Comparison of ENCODE assay signal across 13 mouse cellular contexts in the genomic region with DNA sequence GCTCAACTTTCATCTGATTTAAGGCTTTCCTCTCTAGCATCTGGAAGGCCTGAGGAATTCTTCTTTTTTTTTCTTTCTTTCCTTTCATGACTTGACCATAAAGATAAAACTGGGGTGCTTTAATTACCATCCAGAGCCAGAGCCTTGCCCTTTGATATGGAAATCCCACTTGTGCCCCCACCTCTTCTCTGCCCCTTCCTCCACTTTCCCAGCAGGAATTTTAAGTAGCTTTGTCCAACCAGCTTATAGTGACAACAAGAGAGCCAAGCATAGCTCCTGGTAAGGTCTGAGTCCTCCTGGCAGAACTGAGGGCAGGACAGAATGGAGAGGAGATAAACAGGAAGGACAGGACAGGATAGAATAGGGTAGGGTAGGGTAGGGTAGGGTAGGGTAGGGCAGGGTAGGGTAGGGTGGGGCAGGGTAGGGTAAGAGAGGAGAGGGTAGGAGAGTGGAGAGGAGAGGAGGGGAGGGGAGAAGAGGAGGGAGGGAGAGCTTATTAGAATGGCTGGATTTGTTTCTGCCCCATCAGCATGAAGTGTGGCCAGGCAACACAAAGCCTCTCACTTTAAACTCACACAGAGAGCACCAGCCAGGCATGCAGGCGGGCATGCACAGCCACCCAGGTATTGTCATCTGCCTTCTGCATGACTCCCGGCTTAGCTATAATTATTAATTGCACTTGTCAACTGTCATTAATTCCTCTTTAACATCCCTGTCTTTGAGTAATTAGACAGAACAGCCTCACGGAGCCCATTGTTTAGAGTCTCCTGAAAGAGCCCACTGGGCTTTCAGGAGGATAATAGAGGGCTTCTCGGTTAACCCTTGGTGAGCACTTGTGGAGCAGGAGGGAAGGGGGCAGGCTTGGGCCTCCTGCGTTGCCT.
DNase-seq lines count a peak whose midpoint lies in the region; ATAC-seq and TF ChIP-seq lines count a peak whose summit lies in the region.
"Had no signal": no experiment of that assay in that cellular context is flagged by ENCODE, and none has a peak within 500 bp of the region (broad histone marks: within the 10 kb centered on the region; RNA-seq: fewer than 3 reads in every experiment).

No protein-coding gene starts in this region.

- peak; percentile 41; the same call in 1 of the 2 replicates for ATAC-seq in intestine, embryonic 15.5 days
- ATAC-seq in intestine, postnatal 0 days, result no peak
- ATAC-seq in forebrain, embryonic 14.5 days, result peak; percentile 93
- peak; percentile 53 for ATAC-seq in neural tube, embryonic 15.5 days (ENCODE audit: low FRiP score)

- H3K4me3 ChIP-seq in intestine, embryonic 15.5 days (replicated peaks), result no peak overlapping the region
- no peak overlapping the region for H3K4me3 ChIP-seq in intestine, postnatal 0 days (ENCODE audit: low read depth, low read length)
- H3K4me3 ChIP-seq in forebrain, embryonic 14.5 days (ENCODE audit: low read depth, low read length), result no peak overlapping the region
- no peak overlapping the region for H3K4me3 ChIP-seq in neural tube, embryonic 15.5 days (replicated peaks)
- H3K4me3 ChIP-seq in layer of hippocampus, adult 2 months, result no peak overlapping the region

- 32% methylated on average over 5 of the region's 5 CpGs for WGBS in intestine, embryonic 15.5 days
- 48% methylated on average over 5 of the region's 5 CpGs for WGBS in intestine, postnatal 0 days
- 8% methylated on average over 5 of the region's 5 CpGs for WGBS in forebrain, embryonic 14.5 days
- WGBS in neural tube, embryonic 15.5 days, result 8% methylated on average over 5 of the region's 5 CpGs

- no peaks in the 10 kb centered on the region for H3K36me3 ChIP-seq in intestine, embryonic 15.5 days
- no peaks in the 10 kb centered on the region for H3K36me3 ChIP-seq in intestine, postnatal 0 days (ENCODE audit: control insufficient read depth, insufficient read depth)
- H3K36me3 ChIP-seq in forebrain, embryonic 14.5 days (ENCODE audit: control insufficient read depth, insufficient read depth, low read length), result no peaks in the 10 kb centered on the region
- no peaks in the 10 kb centered on the region for H3K36me3 ChIP-seq in neural tube, embryonic 15.5 days

- no peak overlapping the region for H3K27ac ChIP-seq in intestine, embryonic 15.5 days
- H3K27ac ChIP-seq in intestine, postnatal 0 days (ENCODE audit: low read depth, low read length), result no peak overlapping the region
- H3K27ac ChIP-seq in forebrain, embryonic 14.5 days (ENCODE audit: low read depth, low read length), result peak overlapping the region; percentile 15; the same call in 1 of the 2 replicates
- no peak overlapping the region for H3K27ac ChIP-seq in neural tube, embryonic 15.5 days (replicated peaks)
- no peak overlapping the region for H3K27ac ChIP-seq in layer of hippocampus, adult 2 months

- H3K4me1 ChIP-seq in intestine, embryonic 15.5 days (replicated peaks), result no peaks in the 10 kb centered on the region
- H3K4me1 ChIP-seq in intestine, postnatal 0 days (replicated peaks; ENCODE audit: control insufficient read depth, insufficient read depth, low read length), result no peaks in the 10 kb centered on the region
- H3K4me1 ChIP-seq in forebrain, embryonic 14.5 days (ENCODE audit: control insufficient read depth, insufficient read depth, low read length), result peaks cover 33% of the 10 kb centered on the region
- H3K4me1 ChIP-seq in neural tube, embryonic 15.5 days, result peaks cover 17% of the 10 kb centered on the region

- no peaks in the 10 kb centered on the region for H3K27me3 ChIP-seq in intestine, embryonic 15.5 days (replicated peaks)
- H3K27me3 ChIP-seq in intestine, postnatal 0 days (replicated peaks; ENCODE audit: control insufficient read depth, insufficient read depth, low read length), result no peaks in the 10 kb centered on the region
- no peaks in the 10 kb centered on the region for H3K27me3 ChIP-seq in forebrain, embryonic 14.5 days (replicated peaks; ENCODE audit: control insufficient read depth, insufficient read depth, low read length)
- H3K27me3 ChIP-seq in neural tube, embryonic 15.5 days (replicated peaks), result peaks cover 13% of the 10 kb centered on the region

- no peaks in the 10 kb centered on the region for H3K9me3 ChIP-seq in intestine, embryonic 15.5 days
- H3K9me3 ChIP-seq in intestine, postnatal 0 days (ENCODE audit: control insufficient read depth), result no peaks in the 10 kb centered on the region
- H3K9me3 ChIP-seq in forebrain, embryonic 14.5 days (replicated peaks; ENCODE audit: control insufficient read depth, low read length), result no peaks in the 10 kb centered on the region
- no peaks in the 10 kb centered on the region for H3K9me3 ChIP-seq in neural tube, embryonic 15.5 days (replicated peaks)

- peak; percentile 85 for DNase-seq in forebrain, embryonic 14.5 days (ENCODE audit: low spot score)
- peak; percentile 56 for DNase-seq in mesoderm, embryonic 11.5 days (ENCODE audit: low read depth, low spot score)
- no peak for DNase-seq in spleen, postnatal 14 days (ENCODE audit: low spot score in 2 of 2)
- DNase-seq in layer of hippocampus, adult 2 months (ENCODE audit: low spot score in 2 of 2), result no peak
- DNase-seq in adrenal gland, postnatal 4 days (ENCODE audit: low spot score in 2 of 2), result no peak
- DNase-seq: adrenal gland, adult 8-10 months; cerebellum, adult 8-10 months; liver; lung, postnatal 4 days; thymus, postnatal 4 days had no signal

- no peak overlapping the region for H3K4me2 ChIP-seq in intestine, embryonic 15.5 days (replicated peaks)
- no peak overlapping the region for H3K4me2 ChIP-seq in intestine, postnatal 0 days (replicated peaks; ENCODE audit: low read depth)
- peak overlapping the region; percentile 16; the same call in 1 of the 2 replicates for H3K4me2 ChIP-seq in forebrain, embryonic 14.5 days (ENCODE audit: low read length)
- no peak overlapping the region for H3K4me2 ChIP-seq in neural tube, embryonic 15.5 days

- TF ChIP-seq CTCF in intestine, postnatal 0 days (IDR thresholded peaks at IDR 0.05; ENCODE audit: low read depth), result no peak
- TF ChIP-seq CTCF in layer of hippocampus, adult 2 months (conservative IDR thresholded peaks at IDR 0.05), result no peak

- H3K9ac ChIP-seq in intestine, embryonic 15.5 days, result no peak overlapping the region
- no peak overlapping the region for H3K9ac ChIP-seq in intestine, postnatal 0 days (ENCODE audit: low read depth, low read length)
- H3K9ac ChIP-seq in forebrain, embryonic 14.5 days (ENCODE audit: low read length), result no peak overlapping the region
- no peak overlapping the region for H3K9ac ChIP-seq in neural tube, embryonic 15.5 days (replicated peaks)

Comparison
In these comparisons a context has a peak if more than half of its experiments do, and no peak if none do; other contexts are left out.
1. DNase-seq: peak in forebrain, embryonic 14.5 days (single experiment) and mesoderm, embryonic 11.5 days (single experiment); none in spleen, postnatal 14 days (0 of 2), layer of hippocampus, adult 2 months (0 of 2) and adrenal gland, postnatal 4 days (0 of 2).